Mouse (Mus musculus) cerebellum, adult (tissue): ENCODE measurements around the gene Timm8a1.
"Not testable (repeated sequence)": the region's sequence is repeated elsewhere in the genome, so short reads cannot be mapped to it uniquely, and the experiment has no call there.

ENCODE experiments used
- ATAC-seq: cut with Nextera tagmentation; 2 replicates; pipeline ENCODE4 v1.9.2; 2017; ENCODE audit warnings: mild to moderate bottlenecking, moderate library complexity, mixed read lengths; ENCODE audit not compliant: insufficient number of reproducible peaks, low FRiP score, low TSS enrichment

Timm8a1 gene

DNA sequence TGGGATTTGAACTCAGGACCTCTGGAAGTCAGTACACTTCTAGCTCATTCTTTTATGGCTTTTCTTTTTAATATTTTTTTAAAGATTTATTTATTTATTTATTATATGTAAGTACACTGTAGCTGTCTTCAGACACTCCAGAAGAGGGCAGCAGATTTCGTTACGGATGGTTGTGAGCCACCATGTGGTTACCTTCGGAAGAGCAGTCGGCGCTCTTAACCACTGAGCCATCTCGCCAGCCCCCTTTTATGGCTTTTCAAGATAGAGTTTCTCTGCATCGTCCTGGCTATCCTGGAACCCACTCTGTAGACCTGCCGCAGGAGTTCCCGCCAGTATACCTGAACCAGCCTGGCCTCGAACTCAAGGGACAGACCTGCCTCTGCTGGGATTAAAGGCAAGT is 1.9 kb downstream of the Timm8a1 start:
- not testable (repeated sequence) for ATAC-seq

DNA sequence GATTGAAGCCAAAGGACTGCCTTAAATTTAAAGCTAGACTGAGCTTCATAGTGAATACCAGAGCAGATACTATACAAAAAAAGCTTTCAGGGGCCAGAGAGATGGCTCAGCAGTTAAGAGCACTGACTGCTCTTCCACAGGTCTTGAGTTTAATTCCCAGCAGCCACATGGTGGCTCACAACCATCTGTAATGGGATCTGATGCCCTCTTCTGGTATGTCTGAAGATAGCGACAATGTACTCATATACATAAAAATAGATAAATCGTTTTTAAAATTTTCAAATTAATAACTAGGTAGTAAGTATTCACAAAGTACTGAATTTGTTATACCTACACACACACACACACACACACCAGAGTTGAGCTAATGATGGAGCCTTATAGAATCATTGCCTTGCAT is 8.3 kb downstream of the Timm8a1 start:
- ATAC-seq: no peak

GRCm38 (mm10) chrX:134525260-134525659 is 16.4 kb downstream of the Timm8a1 start:
- ATAC-seq: no peak

DNA sequence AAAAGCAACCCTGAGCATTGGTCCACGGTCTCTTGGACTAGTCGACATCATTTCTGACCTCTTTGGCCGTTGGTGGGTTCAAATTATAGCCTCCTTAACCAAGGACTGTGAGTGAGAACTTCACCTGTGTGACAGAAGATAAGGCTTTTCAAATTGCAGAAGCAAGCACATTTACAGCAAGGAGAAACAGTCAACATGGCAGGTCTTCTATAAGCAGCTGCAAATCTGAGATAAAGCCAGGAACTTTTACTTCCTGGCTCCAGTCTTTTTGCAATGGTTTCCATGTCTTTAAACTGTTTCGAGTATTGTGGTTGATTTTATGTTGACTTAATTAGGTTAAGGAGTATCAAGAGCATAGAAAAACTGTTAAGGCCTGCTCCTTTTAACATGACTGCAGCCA is 17.9 kb downstream of the Timm8a1 start:
- ATAC-seq: no peak

- ATAC-seq: no peak
These were observed 32.2 kb downstream of the Timm8a1 start for GRCm38 (mm10) chrX:134509473-134509872.

DNA sequence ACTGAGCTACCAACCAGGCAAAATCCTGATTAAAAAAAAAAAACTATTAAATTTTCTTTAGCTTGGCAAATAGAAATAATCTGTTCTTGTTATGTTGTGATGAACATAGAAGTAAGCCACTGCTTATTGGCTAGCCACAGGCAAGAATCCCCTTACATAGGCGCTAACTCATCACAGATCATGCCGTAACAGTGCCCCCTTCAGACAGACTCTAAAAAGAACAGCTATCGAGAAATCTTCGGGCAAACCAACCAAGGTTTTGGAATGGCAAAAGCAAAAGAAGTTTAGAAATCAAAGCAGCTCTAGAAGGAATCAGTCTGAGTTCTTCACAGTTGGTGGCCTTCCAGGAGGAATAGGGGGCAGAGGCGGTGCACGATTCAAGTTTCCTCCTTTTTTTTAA is 33.7 kb downstream of the Timm8a1 start:
- no peak for ATAC-seq

DNA sequence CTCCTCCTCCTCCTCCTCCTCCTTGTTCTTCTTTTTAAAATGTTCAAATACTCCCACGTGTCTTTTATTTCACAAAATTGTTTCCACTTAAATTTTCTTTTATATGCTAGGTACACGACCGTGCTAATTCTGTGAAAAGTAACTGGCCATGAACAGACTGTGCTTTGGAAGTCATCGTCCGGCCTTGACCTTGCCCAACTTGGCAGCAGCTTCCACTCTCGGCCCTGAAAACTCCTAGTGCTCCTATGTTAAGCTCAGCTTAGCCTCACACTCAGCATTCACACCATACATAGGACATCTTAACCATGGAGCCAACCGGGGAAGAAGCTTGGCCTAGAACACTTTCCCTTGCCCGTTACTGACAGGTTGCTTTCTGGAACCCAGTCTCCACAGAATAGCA is 41.0 kb downstream of the Timm8a1 start:
- ATAC-seq: no peak
